Mouse (Mus musculus) spleen, adult 2 months (tissue): Measurements from ENCODE around the gene Prkcz. TPM values are rescaled to one million over a fixed set of nuclear protein-coding genes. Genes with fewer than 3 reads are reported as not detected.

Source experiments
- DNase-seq, 2 experiments: peaks; one replicate each; pipeline versions ENCODE4 v3.0.0 to v3.0.0-alpha.2; 2012 to 2021; ENCODE audit warnings: low spot score in 2 of 2, low read depth in 1 of 2
- H3K27ac ChIP-seq: fragments of 200-500 bp; 2 replicates; pipeline ENCODE4 v1.5.1; 2012; ENCODE audit warnings: low read length, inconsistent platforms; ENCODE audit not compliant: insufficient read depth
- H3K27me3 ChIP-seq: fragments of 200-500 bp; 2 replicates; pipeline ENCODE4 v1.6.1; 2012; ENCODE audit warnings: mild to moderate bottlenecking, moderate library complexity, low read length, inconsistent platforms; ENCODE audit not compliant: control insufficient read depth, insufficient read depth
- H3K36me3 ChIP-seq: fragments of 200-500 bp; 2 replicates; pipeline ENCODE4 v1.6.1; 2012; ENCODE audit warnings: mild to moderate bottlenecking, low read length, inconsistent platforms; ENCODE audit not compliant: control insufficient read depth, insufficient read depth
- H3K4me1 ChIP-seq: fragments of 200-500 bp; 2 replicates; pipeline ENCODE4 v1.6.1; 2011; ENCODE audit warnings: inconsistent platforms; ENCODE audit not compliant: control insufficient read depth, insufficient read depth, insufficient read length
- H3K4me3 ChIP-seq: fragments of 200-500 bp; 2 replicates; pipeline ENCODE4 v1.5.1; 2011; ENCODE audit warnings: mild to moderate bottlenecking, inconsistent platforms; ENCODE audit not compliant: insufficient read depth, insufficient read length; ENCODE audit errors: extremely low read depth
- CTCF ChIP-seq: fragments of 200-500 bp; IDR thresholded peaks from 2 replicates; pipeline ENCODE4 v1.5.1; 2011; ENCODE audit warnings: mild to moderate bottlenecking, inconsistent platforms; ENCODE audit not compliant: insufficient read depth, insufficient read length, insufficient replicate concordance; ENCODE audit errors: extremely low read depth
- POLR2A ChIP-seq: fragments of 200-500 bp; IDR thresholded peaks from 2 replicates; pipeline ENCODE4 v1.6.1; 2011; ENCODE audit warnings: low read depth, low read length, inconsistent platforms
- WGBS: fragments of 180-500 bp; shearing (Covaris S2); methylation state at CpG from one replicate; pipeline ENCODE4 v1.1.7; 2018; 5-methylcytosine and 5-hydroxymethylcytosine counted together
- polyA plus RNA-seq: library from polyadenylated mRNA; depleted of rRNA; stranded (reverse); fragments of >200 nt; gene quantifications from 2 replicates; pipeline ENCODE4 v1.2.3, GENCODE M21; 2012

Gene Prkcz
- polyA plus RNA-seq, 1 experiment, result 2.9 TPM

- DNase-seq, result no peak
- 82% methylated on average over 10 of the region's 10 CpGs for WGBS
Observed at GRCm38 (mm10) chr4:155295026-155295590, 66.1 kb downstream of the Prkcz start.

DNA sequence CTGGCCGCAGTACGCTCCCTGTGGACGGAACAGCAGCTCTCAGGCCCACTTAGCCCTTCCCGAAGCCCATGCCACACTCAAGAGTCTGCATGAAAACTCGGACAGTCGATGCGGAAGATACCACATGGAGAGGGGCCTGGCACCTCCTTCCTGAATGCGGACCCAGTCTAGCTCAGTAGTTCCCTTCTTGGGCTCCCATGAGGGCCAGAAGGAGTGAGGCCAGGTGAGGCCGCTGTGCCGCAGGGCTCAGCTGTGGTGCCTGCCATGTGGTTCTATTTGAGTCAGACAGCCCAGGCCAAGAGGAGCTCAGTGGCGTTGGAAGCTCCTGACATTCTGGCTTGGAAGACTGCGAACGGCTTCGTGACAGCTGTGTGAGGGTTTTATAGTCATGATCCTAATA lies 66.8 kb downstream of the Prkcz start:
- Histone ChIP-seq H3K27ac (no peak overlapping the region), H3K4me1 (no peaks in the 10 kb centered on the region), H3K27me3 (no peaks in the 10 kb centered on the region), H3K4me3 (no peak overlapping the region), H3K36me3 (no peaks in the 10 kb centered on the region)
- no peak for DNase-seq
- 92% methylated on average over 14 of the region's 14 CpGs for WGBS
- TF ChIP-seq CTCF (no peak), POLR2A (no peak)

More at GRCm38 (mm10) chr4:155295026-155295590, 66.1 kb downstream of the Prkcz start:
- Histone ChIP-seq H3K27me3 (no peaks in the 10 kb centered on the region), H3K4me1 (no peaks in the 10 kb centered on the region), H3K36me3 (no peaks in the 10 kb centered on the region), H3K27ac (no peak overlapping the region), H3K4me3 (no peak overlapping the region)
- TF ChIP-seq CTCF (no peak), POLR2A (no peak)

DNA sequence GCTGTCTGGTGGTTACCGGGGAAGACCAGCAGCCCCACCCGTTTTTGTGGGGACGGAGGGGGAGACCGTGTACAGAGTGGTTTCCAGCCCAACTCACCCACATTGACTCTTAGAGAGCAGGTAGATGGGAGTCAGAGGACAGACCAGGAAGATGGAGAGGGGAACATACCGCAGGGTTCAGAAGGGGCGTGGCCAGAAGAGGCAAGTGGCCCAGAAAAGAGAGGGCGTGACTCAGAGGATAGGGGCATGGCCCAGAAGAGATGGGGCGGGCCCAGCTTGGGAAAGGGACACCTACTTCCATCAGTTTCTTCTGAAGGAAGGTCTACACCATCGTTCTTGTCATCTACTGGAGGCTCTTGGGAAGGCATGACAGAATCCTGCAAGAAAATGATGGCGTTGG lies 68.3 kb downstream of the Prkcz start:
- WGBS, result 80% methylated on average over 10 of the region's 10 CpGs
- no peak overlapping the region for H3K27ac ChIP-seq
- H3K36me3 ChIP-seq, result no peaks in the 10 kb centered on the region
- no peaks in the 10 kb centered on the region for H3K27me3 ChIP-seq
- H3K4me3 ChIP-seq, result no peak overlapping the region
- no peaks in the 10 kb centered on the region for H3K4me1 ChIP-seq
- DNase-seq, result no peak
- no peak for TF ChIP-seq CTCF

- no peak for DNase-seq
- no peak overlapping the region for H3K27ac ChIP-seq
- H3K36me3 ChIP-seq, result no peaks in the 10 kb centered on the region
- H3K27me3 ChIP-seq, result no peaks in the 10 kb centered on the region
- no peaks in the 10 kb centered on the region for H3K4me1 ChIP-seq
- no peak for TF ChIP-seq CTCF
- TF ChIP-seq POLR2A, result no peak
- H3K4me3 ChIP-seq, result no peak overlapping the region
- 90% methylated on average over 7 of the region's 7 CpGs for WGBS
Observed at GRCm38 (mm10) chr4:155290045-155290444, 71.1 kb downstream of the Prkcz start.

- Histone ChIP-seq H3K4me3 (no peak overlapping the region), H3K4me1 (no peaks in the 10 kb centered on the region), H3K36me3 (no peaks in the 10 kb centered on the region), H3K27me3 (no peaks in the 10 kb centered on the region), H3K27ac (no peak overlapping the region)
- TF ChIP-seq POLR2A (no peak), CTCF (no peak)
- no peak for DNase-seq
- 70% methylated on average over 1 of the region's 1 CpGs for WGBS
Observed at GRCm38 (mm10) chr4:155288586-155288985, 72.6 kb downstream of the Prkcz start.

DNA sequence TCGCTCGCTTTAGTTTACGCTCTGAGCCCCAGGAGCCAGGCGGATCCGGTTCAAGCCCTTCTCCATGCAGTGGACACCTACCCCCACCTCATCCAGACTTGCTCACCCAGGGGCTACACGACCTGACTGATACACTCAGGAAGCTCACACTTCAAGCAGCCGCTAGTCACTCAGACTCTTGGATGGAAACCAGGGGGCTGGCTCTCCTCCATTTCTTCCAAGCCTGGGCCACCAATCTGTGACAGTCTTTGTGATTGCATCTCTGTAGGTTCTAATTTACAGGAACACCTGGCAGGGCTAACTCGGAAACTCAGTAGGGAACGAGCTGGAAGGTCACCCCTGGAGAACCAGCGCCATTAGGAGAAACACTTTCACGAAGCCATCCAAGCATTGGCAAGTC lies 73.4 kb downstream of the Prkcz start:
- Histone ChIP-seq H3K4me1 (no peaks in the 10 kb centered on the region), H3K27me3 (no peaks in the 10 kb centered on the region), H3K36me3 (no peaks in the 10 kb centered on the region), H3K4me3 (no peak overlapping the region), H3K27ac (no peak overlapping the region)
- no peak for DNase-seq
- WGBS, result 81% methylated on average over 11 of the region's 11 CpGs
- TF ChIP-seq CTCF, result no peak
- TF ChIP-seq POLR2A, result no peak

DNA sequence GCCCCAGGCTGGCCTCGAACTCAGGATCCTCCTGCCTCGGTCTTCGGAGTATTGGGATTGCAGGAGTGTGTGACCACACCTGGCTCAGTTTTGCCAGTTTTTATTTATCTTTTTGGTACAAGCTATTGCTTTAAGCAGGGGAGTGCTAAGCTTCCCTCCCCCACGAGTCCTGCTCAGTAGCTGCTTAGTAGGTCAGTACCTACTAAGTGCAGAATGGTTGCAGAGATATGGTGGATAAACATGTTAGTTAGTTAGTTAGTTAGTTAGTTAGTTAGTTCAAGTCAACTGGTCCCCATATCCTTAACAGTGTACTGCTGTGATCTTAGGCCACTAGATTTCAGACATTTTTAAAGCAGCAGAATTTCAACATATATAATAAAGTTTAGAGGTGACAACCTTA lies 75.1 kb downstream of the Prkcz start:
- 85% methylated on average over 4 of the region's 4 CpGs for WGBS
- H3K27ac ChIP-seq, result no peak overlapping the region
- H3K4me3 ChIP-seq, result no peak overlapping the region
- no peaks in the 10 kb centered on the region for H3K36me3 ChIP-seq
- no peak for DNase-seq
- H3K27me3 ChIP-seq, result no peaks in the 10 kb centered on the region
- TF ChIP-seq CTCF (no peak), POLR2A (no peak)
- H3K4me1 ChIP-seq, result no peaks in the 10 kb centered on the region
